Mouse (Mus musculus): ENCODE data around the gene Xlr5a. TPM values are rescaled to one million over a fixed set of nuclear protein-coding genes. Genes with fewer than 3 reads are reported as not detected.

Gene Xlr5a
- not detected for total RNA-seq (2023)

GRCm38 (mm10) chrX:73292876-73293275, at the start of gene Xlr5a, which contains the start of gene Xlr5c:
Gene Xlr5a (minus strand): TSS chrX:73292976.
Gene Xlr5c (minus strand): TSS chrX:73292976.

GRCm38 (mm10) chrX:73342483-73342895, 49.7 kb upstream of the Xlr5a start, which contains the start of gene Zfp275:
Gene Zfp275 (plus strand): TSS chrX:73342621.

GRCm38 (mm10) chrX:73336740-73337139, 44.0 kb upstream of the Xlr5a start, which contains the start of gene Gm45015:
Gene Gm45015 (minus strand): TSS chrX:73336840.

GRCm38 (mm10) chrX:73265270-73265669, 27.5 kb downstream of the Xlr5a start, which contains the start of gene Xlr3c:
Gene Xlr3c (minus strand): TSS chrX:73265390.

GRCm38 (mm10) chrX:73242821-73243325, 49.9 kb downstream of the Xlr5a start, which contains the start of gene Xlr4c:
Gene Xlr4c (minus strand): TSS chrX:73243130.

GRCm38 (mm10) chrX:73227914-73228605, 64.7 kb downstream of the Xlr5a start, which contains the start of gene F8a:
Gene F8a (plus strand): TSS chrX:73228291.

GRCm38 (mm10) chrX:73213819-73214564, 78.8 kb downstream of the Xlr5a start, which contains the start of gene Xlr4b:
Gene Xlr4b (plus strand): TSS chrX:73214333.

GRCm38 (mm10) chrX:73191934-73192333, 100.8 kb downstream of the Xlr5a start, which contains the start of gene Xlr3b:
Gene Xlr3b (plus strand): TSS chrX:73192207.

GRCm38 (mm10) chrX:73176889-73177288, 115.9 kb downstream of the Xlr5a start, which contains the start of gene Spin2d:
Gene Spin2d (minus strand): TSS chrX:73176989.

GRCm38 (mm10) chrX:73149350-73149749, 143.4 kb downstream of the Xlr5a start, which contains the start of gene DXBay18:
Gene DXBay18 (minus strand): TSS chrX:73149450.

GRCm38 (mm10) chrX:73148496-73148895, 144.3 kb downstream of the Xlr5a start, which contains the start of gene Xlr5b:
Gene Xlr5b (plus strand): TSS chrX:73148796.

GRCm38 (mm10) chrX:73116747-73117146, 176.0 kb downstream of the Xlr5a start, which contains the start of gene Gm14685:
Gene Gm14685 (plus strand): TSS chrX:73117047.

GRCm38 (mm10) chrX:73096941-73097508, 195.8 kb downstream of the Xlr5a start, which contains the start of gene Xlr3a:
Gene Xlr3a (minus strand): TSS chrX:73097095.

GRCm38 (mm10) chrX:73082267-73083055, 210.3 kb downstream of the Xlr5a start, which contains the start of gene Xlr4a:
Gene Xlr4a (minus strand): TSS chrX:73082478.

GRCm38 (mm10) chrX:73064415-73064793, 228.4 kb downstream of the Xlr5a start, which contains the start of gene Pnma3:
Gene Pnma3 (plus strand): TSS chrX:73064787.

Other genes starting within 250 kb of the Xlr5a start
- gene Pnma3, start 228.2 kb downstream of the Xlr5a start, total RNA-seq (2023), result not detected
- 1 to 10 TPM; 2.9 to 5.5 TPM for gene Xlr4a, start 210.5 kb downstream of the Xlr5a start, total RNA-seq (2023)
- not detected for gene Xlr3a, start 195.9 kb downstream of the Xlr5a start, total RNA-seq (2023)
- not detected for gene Gm14685, start 175.9 kb downstream of the Xlr5a start, total RNA-seq (2023)
- gene Xlr5b, start 144.2 kb downstream of the Xlr5a start, total RNA-seq (2023), result not detected
- gene DXBay18, start 143.5 kb downstream of the Xlr5a start, total RNA-seq (2023), result not detected
- not detected for gene Spin2d, start 116.0 kb downstream of the Xlr5a start, total RNA-seq (2023)
- 10 to 100 TPM in 1 of 2 experiments, 1 to 10 TPM in 1; 2.1 to 12.0 TPM for gene Xlr3b, start 100.8 kb downstream of the Xlr5a start, total RNA-seq (2023)
- gene Xlr4b, start 78.6 kb downstream of the Xlr5a start, total RNA-seq (2023), result 1 to 10 TPM; 5.7 to 7.0 TPM
- 1 to 10 TPM; 6.2 to 7.9 TPM for gene F8a, start 64.7 kb downstream of the Xlr5a start, total RNA-seq (2023)
- gene Xlr4c, start 49.8 kb downstream of the Xlr5a start, total RNA-seq (2023), result 1 to 10 TPM in 1 of 2 experiments, under 1 TPM in 1; 0.68 to 9.7 TPM
- not detected for gene Xlr3c, start 27.6 kb downstream of the Xlr5a start, total RNA-seq (2023)
- not detected for gene Xlr5c, start within 50 bp of the Xlr5a start, total RNA-seq (2023)
- not detected for gene Gm45015, start 43.9 kb upstream of the Xlr5a start, total RNA-seq (2023)
- 10 to 100 TPM; 12.1 to 16.7 TPM for gene Zfp275, start 49.6 kb upstream of the Xlr5a start, total RNA-seq (2023)
- gene Gm18336, start 105.8 kb upstream of the Xlr5a start, total RNA-seq (2023), result not detected
- gene Zfp92, start 118.1 kb upstream of the Xlr5a start, total RNA-seq (2023), result not detected
- gene Trex2, start 142.4 kb upstream of the Xlr5a start, total RNA-seq (2023), result not detected
- 10 to 100 TPM in 1 of 2 experiments, 1 to 10 TPM in 1; 9.9 to 12.1 TPM for gene Haus7, start 166.1 kb upstream of the Xlr5a start, total RNA-seq (2023)
- gene Bgn, start 190.6 kb upstream of the Xlr5a start, total RNA-seq (2023), result 1 to 10 TPM in 1 of 2 experiments, under 1 TPM in 1; 0.82 to 1.1 TPM
- not detected for gene Atp2b3, start 210.1 kb upstream of the Xlr5a start, total RNA-seq (2023)

Measured in monocyte, adult 59 days (primary cell).